Mouse (Mus musculus): ENCODE measurements around the gene Cuta. TPM values are rescaled to one million over a fixed set of nuclear protein-coding genes. Genes with fewer than 3 reads are reported as not detected.

Gene Cuta
- polyA plus RNA-seq, 1 experiment from 2014 or later, result 172 TPM

- Histone ChIP-seq H3K36me3 (peaks cover 49% of the 10 kb centered on the region), H3K9me3 (replicated peaks) (no peaks in the 10 kb centered on the region), H3K27ac (replicated peaks) (no peak overlapping the region; the same call in 1 of the 2 replicates), H3K4me2 (replicated peaks) (peak overlapping the region; percentile 83), H3K4me1 (peaks cover 45% of the 10 kb centered on the region), H3K27me3 (no peaks in the 10 kb centered on the region), H3K9ac (no peak overlapping the region), H3K4me3 (replicated peaks) (peak overlapping the region; percentile 85; the same call in 1 of the 2 replicates)
- ATAC-seq (ENCODE audit: insufficient number of reproducible peaks, low FRiP score, low TSS enrichment, low read depth), result no peak
- WGBS, result 49% methylated on average over 7 of the region's 8 CpGs
Observed at GRCm38 (mm10) chr17:26971247-26971905, 32.0 kb upstream of the Cuta start.

- Histone ChIP-seq H3K27me3 (no peaks in the 10 kb centered on the region), H3K9me3 (replicated peaks) (no peaks in the 10 kb centered on the region), H3K4me1 (peaks cover 36% of the 10 kb centered on the region), H3K4me3 (replicated peaks) (no peak overlapping the region), H3K36me3 (peaks cover 49% of the 10 kb centered on the region), H3K27ac (replicated peaks) (peak overlapping the region; percentile 60; the same call in 1 of the 2 replicates), H3K9ac (no peak overlapping the region), H3K4me2 (replicated peaks) (no peak overlapping the region)
- WGBS, result 69% methylated on average over 12 of the region's 12 CpGs
- no peak for ATAC-seq (ENCODE audit: insufficient number of reproducible peaks, low FRiP score, low TSS enrichment, low read depth)
Observed at GRCm38 (mm10) chr17:26970221-26970620, 30.9 kb upstream of the Cuta start.

GRCm38 (mm10) chr17:26969257-26969656, 29.9 kb upstream of the Cuta start:
- Histone ChIP-seq H3K4me2 (replicated peaks) (no peak overlapping the region), H3K9me3 (replicated peaks) (no peaks in the 10 kb centered on the region), H3K27me3 (no peaks in the 10 kb centered on the region), H3K36me3 (peaks cover 50% of the 10 kb centered on the region), H3K9ac (no peak overlapping the region), H3K4me3 (replicated peaks) (no peak overlapping the region), H3K4me1 (peaks cover 28% of the 10 kb centered on the region), H3K27ac (replicated peaks) (no peak overlapping the region)
- ATAC-seq (ENCODE audit: insufficient number of reproducible peaks, low FRiP score, low TSS enrichment, low read depth), result no peak
- 85% methylated on average over 6 of the region's 6 CpGs for WGBS

GRCm38 (mm10) chr17:26968200-26968611, 28.8 kb upstream of the Cuta start:
- peaks cover 57% of the 10 kb centered on the region for H3K36me3 ChIP-seq
- ATAC-seq (ENCODE audit: insufficient number of reproducible peaks, low FRiP score, low TSS enrichment, low read depth), result no peak
- no peaks in the 10 kb centered on the region for H3K9me3 ChIP-seq (replicated peaks)
- H3K4me1 ChIP-seq, result peaks cover 19% of the 10 kb centered on the region
- no peak overlapping the region for H3K4me3 ChIP-seq (replicated peaks)
- H3K9ac ChIP-seq, result no peak overlapping the region
- no peaks in the 10 kb centered on the region for H3K27me3 ChIP-seq
- no peak overlapping the region for H3K4me2 ChIP-seq (replicated peaks)
- 75% methylated on average over 6 of the region's 6 CpGs for WGBS
- H3K27ac ChIP-seq (replicated peaks), result no peak overlapping the region

GRCm38 (mm10) chr17:26967477-26967876, 28.1 kb upstream of the Cuta start:
- ATAC-seq (ENCODE audit: insufficient number of reproducible peaks, low FRiP score, low TSS enrichment, low read depth), result no peak
- no peaks in the 10 kb centered on the region for H3K9me3 ChIP-seq (replicated peaks)
- no peak overlapping the region for H3K9ac ChIP-seq
- H3K4me3 ChIP-seq (replicated peaks), result no peak overlapping the region
- WGBS, result 83% methylated on average over 6 of the region's 6 CpGs
- H3K4me1 ChIP-seq, result peaks cover 19% of the 10 kb centered on the region
- no peak overlapping the region for H3K27ac ChIP-seq (replicated peaks)
- no peak overlapping the region for H3K4me2 ChIP-seq (replicated peaks)
- no peaks in the 10 kb centered on the region for H3K27me3 ChIP-seq
- H3K36me3 ChIP-seq, result peaks cover 65% of the 10 kb centered on the region

- no peaks in the 10 kb centered on the region for H3K9me3 ChIP-seq (replicated peaks)
- H3K4me1 ChIP-seq, result peaks cover 15% of the 10 kb centered on the region
- H3K4me2 ChIP-seq (replicated peaks), result no peak overlapping the region
- ATAC-seq (ENCODE audit: insufficient number of reproducible peaks, low FRiP score, low TSS enrichment, low read depth), result no peak
- no peaks in the 10 kb centered on the region for H3K27me3 ChIP-seq
- no peak overlapping the region for H3K27ac ChIP-seq (replicated peaks)
- WGBS, result 87% methylated on average over 11 of the region's 11 CpGs
- no peak overlapping the region for H3K9ac ChIP-seq
- H3K4me3 ChIP-seq (replicated peaks), result no peak overlapping the region
- H3K36me3 ChIP-seq, result peaks cover 69% of the 10 kb centered on the region
Observed at GRCm38 (mm10) chr17:26966993-26967392, 27.6 kb upstream of the Cuta start.

GRCm38 (mm10) chr17:26961572-26962240, 22.3 kb upstream of the Cuta start:
- Histone ChIP-seq H3K27me3 (no peaks in the 10 kb centered on the region), H3K9ac (no peak overlapping the region), H3K4me2 (replicated peaks) (no peak overlapping the region), H3K9me3 (replicated peaks) (no peaks in the 10 kb centered on the region), H3K27ac (replicated peaks) (no peak overlapping the region), H3K4me3 (replicated peaks) (no peak overlapping the region), H3K4me1 (no peaks in the 10 kb centered on the region), H3K36me3 (peaks cover 92% of the 10 kb centered on the region)
- WGBS, result 86% methylated on average over 21 of the region's 21 CpGs
- ATAC-seq (ENCODE audit: insufficient number of reproducible peaks, low FRiP score, low TSS enrichment, low read depth), result 0 out of 2 replicates have a peak, but pooled peaks have one; percentile 5

GRCm38 (mm10) chr17:26959815-26960214, 20.4 kb upstream of the Cuta start:
- no peak overlapping the region for H3K9ac ChIP-seq
- H3K4me2 ChIP-seq (replicated peaks), result no peak overlapping the region
- no peak overlapping the region for H3K27ac ChIP-seq (replicated peaks)
- H3K4me1 ChIP-seq, result no peaks in the 10 kb centered on the region
- H3K4me3 ChIP-seq (replicated peaks), result no peak overlapping the region
- peaks cover 90% of the 10 kb centered on the region for H3K36me3 ChIP-seq
- H3K27me3 ChIP-seq, result no peaks in the 10 kb centered on the region
- no peaks in the 10 kb centered on the region for H3K9me3 ChIP-seq (replicated peaks)
- ATAC-seq (ENCODE audit: insufficient number of reproducible peaks, low FRiP score, low TSS enrichment, low read depth), result no peak
- WGBS, result 90% methylated on average over 4 of the region's 4 CpGs

GRCm38 (mm10) chr17:26958880-26959279, 19.5 kb upstream of the Cuta start:
- no peak overlapping the region for H3K4me3 ChIP-seq (replicated peaks)
- H3K9ac ChIP-seq, result no peak overlapping the region
- H3K27ac ChIP-seq (replicated peaks), result no peak overlapping the region
- H3K4me2 ChIP-seq (replicated peaks), result no peak overlapping the region
- H3K9me3 ChIP-seq (replicated peaks), result no peaks in the 10 kb centered on the region
- WGBS, result 58% methylated on average over 5 of the region's 5 CpGs
- peaks cover 82% of the 10 kb centered on the region for H3K36me3 ChIP-seq
- H3K27me3 ChIP-seq, result no peaks in the 10 kb centered on the region
- peaks cover 1% of the 10 kb centered on the region for H3K4me1 ChIP-seq
- no peak for ATAC-seq (ENCODE audit: insufficient number of reproducible peaks, low FRiP score, low TSS enrichment, low read depth)

- no peak overlapping the region for H3K27ac ChIP-seq (replicated peaks)
- peaks cover 11% of the 10 kb centered on the region for H3K4me1 ChIP-seq
- H3K36me3 ChIP-seq, result peaks cover 76% of the 10 kb centered on the region
- no peak overlapping the region for H3K4me3 ChIP-seq (replicated peaks)
- H3K9me3 ChIP-seq (replicated peaks), result no peaks in the 10 kb centered on the region
- H3K9ac ChIP-seq, result no peak overlapping the region
- WGBS, result 93% methylated on average over 5 of the region's 5 CpGs
- no peak for ATAC-seq (ENCODE audit: insufficient number of reproducible peaks, low FRiP score, low TSS enrichment, low read depth)
- no peak overlapping the region for H3K4me2 ChIP-seq (replicated peaks)
- no peaks in the 10 kb centered on the region for H3K27me3 ChIP-seq
Observed at GRCm38 (mm10) chr17:26957872-26958271, 18.5 kb upstream of the Cuta start.

GRCm38 (mm10) chr17:26956895-26957294, 17.5 kb upstream of the Cuta start:
- Histone ChIP-seq H3K27ac (replicated peaks) (no peak overlapping the region), H3K9me3 (replicated peaks) (no peaks in the 10 kb centered on the region), H3K4me2 (replicated peaks) (no peak overlapping the region), H3K27me3 (no peaks in the 10 kb centered on the region), H3K4me3 (replicated peaks) (no peak overlapping the region), H3K4me1 (peaks cover 21% of the 10 kb centered on the region), H3K9ac (no peak overlapping the region), H3K36me3 (peaks cover 66% of the 10 kb centered on the region)
- 90% methylated on average over 18 of the region's 18 CpGs for WGBS
- ATAC-seq (ENCODE audit: insufficient number of reproducible peaks, low FRiP score, low TSS enrichment, low read depth), result no peak

Data from embryonic facial prominence, embryonic 15.5 days (tissue).